Mouse (Mus musculus) liver, adult 2 months (tissue): Measurements from ENCODE around the gene Slc44a3. TPM values are rescaled to one million over a fixed set of nuclear protein-coding genes. Genes with fewer than 3 reads are reported as not detected.

Experiments
- DNase-seq: peaks from one replicate; pipeline ENCODE4 v3.0.0-alpha.2; 2011; ENCODE audit warnings: low read depth, low spot score; ENCODE audit errors: extremely low read depth
- H3K27ac ChIP-seq: fragments of 200-500 bp; replicated peaks from 2 replicates; pipeline ENCODE4 v1.5.1; 2012; ENCODE audit warnings: low read depth, mild to moderate bottlenecking, control low read depth, inconsistent platforms, low read length; ENCODE audit not compliant: insufficient read depth
- H3K27me3 ChIP-seq: fragments of 200-500 bp; 2 replicates; pipeline ENCODE4 v1.6.1; 2012; ENCODE audit warnings: mild to moderate bottlenecking, moderate library complexity, low read length, inconsistent platforms; ENCODE audit not compliant: control insufficient read depth, insufficient read depth
- H3K36me3 ChIP-seq: fragments of 200-500 bp; 2 replicates; pipeline ENCODE4 v1.6.1; 2012; ENCODE audit warnings: low read length, inconsistent platforms; ENCODE audit not compliant: control insufficient read depth, insufficient read depth
- H3K4me1 ChIP-seq: fragments of 200-500 bp; 2 replicates; pipeline ENCODE4 v1.6.1; 2011; ENCODE audit warnings: low read length; ENCODE audit not compliant: control insufficient read depth, insufficient read depth
- H3K4me3 ChIP-seq: fragments of 200-500 bp; 2 replicates; pipeline ENCODE4 v1.5.1; 2011; ENCODE audit warnings: low read depth, mild to moderate bottlenecking, control low read depth, low read length, moderate library complexity; ENCODE audit not compliant: insufficient read depth
- H3K79me2 ChIP-seq: fragments of 200-500 bp; 2 replicates; pipeline ENCODE4 v1.6.1; 2012; ENCODE audit warnings: inconsistent platforms, mild to moderate bottlenecking, low read length, moderate library complexity; ENCODE audit not compliant: control insufficient read depth, insufficient read depth
- H3K9ac ChIP-seq: fragments of 200-500 bp; 2 replicates; pipeline ENCODE4 v1.6.1; 2012; ENCODE audit warnings: low read depth, mild to moderate bottlenecking, control low read depth, inconsistent platforms, low read length
- CTCF ChIP-seq: fragments of 200-500 bp; IDR thresholded peaks from 2 replicates; pipeline ENCODE4 v1.5.1; 2011; ENCODE audit warnings: low read depth, low read length, control low read depth
- POLR2A ChIP-seq: fragments of 200-500 bp; IDR thresholded peaks from 2 replicates; pipeline ENCODE4 v1.6.1; 2011; ENCODE audit warnings: low read length, control low read depth; ENCODE audit not compliant: insufficient read depth; ENCODE audit errors: extremely low read depth
- WGBS: fragments of 180-500 bp; shearing (Covaris S2); methylation state at CpG from one replicate; pipeline ENCODE4 v1.1.7; 2018; 5-methylcytosine and 5-hydroxymethylcytosine counted together
- polyA plus RNA-seq: library from polyadenylated mRNA; depleted of rRNA; stranded (reverse); fragments of >200 nt; gene quantifications from 2 replicates; pipeline ENCODE4 v1.2.3, GENCODE M21; 2012
- total RNA-seq: library from RNA; depleted of rRNA; stranded (reverse); fragments of >200 nt; gene quantifications from 2 replicates; pipeline ENCODE4 v1.2.3, GENCODE M21; 2014

Slc44a3 gene
- total and polyA plus RNA-seq, 2 experiments = 4.7 to 6.6 TPM

GRCm38 (mm10) chr3:121428696-121429259 is 103.4 kb downstream of the Slc44a3 start:
- Histone ChIP-seq H3K36me3 (no peaks in the 10 kb centered on the region), H3K27ac (peak overlapping the region; percentile 60; the same call in 1 of the 2 replicates), H3K27me3 (no peaks in the 10 kb centered on the region), H3K4me3 (no peak overlapping the region; the same call in 1 of the 2 replicates), H3K9ac (no peak overlapping the region), H3K4me1 (peaks cover 18% of the 10 kb centered on the region), H3K79me2 (peaks cover 49% of the 10 kb centered on the region; the same call in 1 of the 2 replicates)
- 50% methylated on average over 11 of the region's 11 CpGs for WGBS
- DNase-seq = no peak
- TF ChIP-seq POLR2A (no peak), CTCF (no peak)

- peak; percentile 54 for DNase-seq
- H3K79me2 ChIP-seq = peaks cover 45% of the 10 kb centered on the region; the same call in 1 of the 2 replicates
- H3K27me3 ChIP-seq = no peaks in the 10 kb centered on the region
- peak overlapping the region; percentile 67 for H3K9ac ChIP-seq
- TF ChIP-seq POLR2A (no peak), CTCF (no peak)
- H3K27ac ChIP-seq = peak overlapping the region; percentile 60
- peaks cover 14% of the 10 kb centered on the region for H3K4me1 ChIP-seq
- H3K36me3 ChIP-seq = no peaks in the 10 kb centered on the region
- 4% methylated on average over 8 of the region's 8 CpGs for WGBS
- peak overlapping the region; percentile 96 for H3K4me3 ChIP-seq
Observed at GRCm38 (mm10) chr3:121428230-121428629, 104.0 kb downstream of the Slc44a3 start.

GRCm38 (mm10) chr3:121427520-121427908 is 104.7 kb downstream of the Slc44a3 start:
- Histone ChIP-seq H3K36me3 (no peaks in the 10 kb centered on the region), H3K4me1 (peaks cover 14% of the 10 kb centered on the region), H3K79me2 (peaks cover 40% of the 10 kb centered on the region; the same call in 1 of the 2 replicates), H3K27me3 (no peaks in the 10 kb centered on the region), H3K27ac (peak overlapping the region; percentile 96), H3K9ac (peak overlapping the region; percentile 97), H3K4me3 (peak overlapping the region; percentile 96)
- no peak for TF ChIP-seq CTCF
- TF ChIP-seq POLR2A = no peak
- WGBS = 2% methylated on average over 13 of the region's 13 CpGs
- DNase-seq = peak; percentile 37

GRCm38 (mm10) chr3:121426621-121427519 is 105.3 kb downstream of the Slc44a3 start:
- under 1% methylated on average over 80 of the region's 93 CpGs for WGBS
- peak overlapping the region; percentile 97 for H3K9ac ChIP-seq

GRCm38 (mm10) chr3:121425861-121426620 is 106.2 kb downstream of the Slc44a3 start, which contains the start of gene Cnn3:
Gene Cnn3, plus strand, starts transcription at chr3:121426497.
- no peaks in the 10 kb centered on the region for H3K27me3 ChIP-seq
- peaks cover 11% of the 10 kb centered on the region for H3K4me1 ChIP-seq
- peak; percentile 96 for DNase-seq
- peak within 1 kb of the TSS; percentile 98 for H3K27ac ChIP-seq
- 2% methylated on average over 58 of the region's 66 CpGs for WGBS
- no peaks in the 10 kb centered on the region for H3K36me3 ChIP-seq
- TF ChIP-seq POLR2A (peak; percentile 95), CTCF (no peak)
- peaks cover 31% of the 10 kb centered on the region; the same call in 1 of the 2 replicates for H3K79me2 ChIP-seq
- H3K9ac ChIP-seq = peak within 1 kb of the TSS; percentile 97
- peak within 1 kb of the TSS; percentile 96 for H3K4me3 ChIP-seq

More at GRCm38 (mm10) chr3:121426621-121427519, 105.3 kb downstream of the Slc44a3 start:
- Histone ChIP-seq H3K27ac (peak overlapping the region; percentile 96), H3K4me1 (peaks cover 11% of the 10 kb centered on the region), H3K4me3 (peak overlapping the region; percentile 96), H3K36me3 (no peaks in the 10 kb centered on the region), H3K27me3 (no peaks in the 10 kb centered on the region), H3K79me2 (peaks cover 34% of the 10 kb centered on the region; the same call in 1 of the 2 replicates)
- no peak for DNase-seq
- TF ChIP-seq POLR2A (no peak), CTCF (peak; percentile 69)
